Mouse (Mus musculus) spleen, adult 2 months (tissue): ENCODE measurements around the gene Evi5l. TPM values are rescaled to one million over a fixed set of nuclear protein-coding genes. Genes with fewer than 3 reads are reported as not detected.

Source experiments
- DNase-seq, 2 experiments: peaks; one replicate each; pipeline versions ENCODE4 v3.0.0 to v3.0.0-alpha.2; 2012 to 2021; ENCODE audit warnings: low spot score in 2 of 2, low read depth in 1 of 2
- H3K27ac ChIP-seq: fragments of 200-500 bp; 2 replicates; pipeline ENCODE4 v1.5.1; 2012; ENCODE audit warnings: low read length, inconsistent platforms; ENCODE audit not compliant: insufficient read depth
- H3K27me3 ChIP-seq: fragments of 200-500 bp; 2 replicates; pipeline ENCODE4 v1.6.1; 2012; ENCODE audit warnings: mild to moderate bottlenecking, moderate library complexity, low read length, inconsistent platforms; ENCODE audit not compliant: control insufficient read depth, insufficient read depth
- H3K36me3 ChIP-seq: fragments of 200-500 bp; 2 replicates; pipeline ENCODE4 v1.6.1; 2012; ENCODE audit warnings: mild to moderate bottlenecking, low read length, inconsistent platforms; ENCODE audit not compliant: control insufficient read depth, insufficient read depth
- H3K4me1 ChIP-seq: fragments of 200-500 bp; 2 replicates; pipeline ENCODE4 v1.6.1; 2011; ENCODE audit warnings: inconsistent platforms; ENCODE audit not compliant: control insufficient read depth, insufficient read depth, insufficient read length
- H3K4me3 ChIP-seq: fragments of 200-500 bp; 2 replicates; pipeline ENCODE4 v1.5.1; 2011; ENCODE audit warnings: mild to moderate bottlenecking, inconsistent platforms; ENCODE audit not compliant: insufficient read depth, insufficient read length; ENCODE audit errors: extremely low read depth
- CTCF ChIP-seq: fragments of 200-500 bp; IDR thresholded peaks from 2 replicates; pipeline ENCODE4 v1.5.1; 2011; ENCODE audit warnings: mild to moderate bottlenecking, inconsistent platforms; ENCODE audit not compliant: insufficient read depth, insufficient read length, insufficient replicate concordance; ENCODE audit errors: extremely low read depth
- POLR2A ChIP-seq: fragments of 200-500 bp; IDR thresholded peaks from 2 replicates; pipeline ENCODE4 v1.6.1; 2011; ENCODE audit warnings: low read depth, low read length, inconsistent platforms
- WGBS: fragments of 180-500 bp; shearing (Covaris S2); methylation state at CpG from one replicate; pipeline ENCODE4 v1.1.7; 2018; 5-methylcytosine and 5-hydroxymethylcytosine counted together
- polyA plus RNA-seq: library from polyadenylated mRNA; depleted of rRNA; stranded (reverse); fragments of >200 nt; gene quantifications from 2 replicates; pipeline ENCODE4 v1.2.3, GENCODE M21; 2012; rRNA removed

Evi5l gene
- polyA plus RNA-seq, 1 experiment: 12.9 TPM

- H3K27me3 ChIP-seq: no peaks in the 10 kb centered on the region
- TF ChIP-seq POLR2A (no peak), CTCF (no peak)
- 93% methylated on average over 4 of the region's 4 CpGs for WGBS
- H3K4me1 ChIP-seq: peaks cover 16% of the 10 kb centered on the region
- no peak for DNase-seq
- H3K36me3 ChIP-seq: peaks cover 10% of the 10 kb centered on the region
- no peak overlapping the region for H3K4me3 ChIP-seq
- no peak overlapping the region for H3K27ac ChIP-seq
These were observed 91.0 kb downstream of the Evi5l start for GRCm38 (mm10) chr8:4257350-4257749.

GRCm38 (mm10) chr8:4258233-4258632 is 91.9 kb downstream of the Evi5l start:
- peaks cover 13% of the 10 kb centered on the region for H3K4me1 ChIP-seq
- H3K36me3 ChIP-seq: peaks cover 12% of the 10 kb centered on the region
- no peaks in the 10 kb centered on the region for H3K27me3 ChIP-seq
- H3K4me3 ChIP-seq: peak overlapping the region; percentile 55; the same call in 1 of the 2 replicates
- 5% methylated on average over 35 of the region's 35 CpGs for WGBS
- H3K27ac ChIP-seq: no peak overlapping the region
- DNase-seq: peak in 1 of 2 experiments; percentile 69
- TF ChIP-seq CTCF: peak; percentile 80; the same call in 1 of the 2 replicates
- no peak for TF ChIP-seq POLR2A

GRCm38 (mm10) chr8:4258678-4259077 is 92.3 kb downstream of the Evi5l start:
- no peak for DNase-seq
- Histone ChIP-seq H3K27me3 (no peaks in the 10 kb centered on the region), H3K4me1 (peaks cover 12% of the 10 kb centered on the region), H3K27ac (no peak overlapping the region), H3K4me3 (peak overlapping the region; percentile 55; the same call in 1 of the 2 replicates), H3K36me3 (peaks cover 12% of the 10 kb centered on the region)
- TF ChIP-seq CTCF (no peak), POLR2A (no peak)
- WGBS: 1% methylated on average over 29 of the region's 32 CpGs

- TF ChIP-seq POLR2A: no peak
- TF ChIP-seq CTCF: no peak
- peaks cover 15% of the 10 kb centered on the region for H3K36me3 ChIP-seq
- peaks cover 11% of the 10 kb centered on the region for H3K4me1 ChIP-seq
- H3K4me3 ChIP-seq: peak within 1 kb of the TSS; percentile 55
- H3K27me3 ChIP-seq: no peaks in the 10 kb centered on the region
- no peak within 1 kb of the TSS for H3K27ac ChIP-seq
- peak; percentile 58 to 94 for DNase-seq
- WGBS: 12% methylated on average over 32 of the region's 33 CpGs
These were observed 92.9 kb downstream of the Evi5l start, which contains the start of gene Ctxn1 for GRCm38 (mm10) chr8:4259125-4259804. Gene Ctxn1 (minus strand): TSS chr8:4259274.

- H3K36me3 ChIP-seq: peaks cover 16% of the 10 kb centered on the region
- TF ChIP-seq CTCF: no peak
- TF ChIP-seq POLR2A: no peak
- no peak overlapping the region for H3K27ac ChIP-seq
- 93% methylated on average over 4 of the region's 4 CpGs for WGBS
- H3K4me1 ChIP-seq: peaks cover 11% of the 10 kb centered on the region
- H3K27me3 ChIP-seq: no peaks in the 10 kb centered on the region
- H3K4me3 ChIP-seq: no peak overlapping the region
- DNase-seq: no peak
These were observed 93.4 kb downstream of the Evi5l start for GRCm38 (mm10) chr8:4259805-4260170.

Other genes with a start within 250 kb of the Evi5l start
- gene Cd209b, start 239.7 kb upstream of the Evi5l start, polyA plus RNA-seq: 2.6 and 7.8 TPM in 2 replicates
- 0.40 and 0.53 TPM in 2 replicates for gene Cd209c, start 211.8 kb upstream of the Evi5l start, polyA plus RNA-seq
- gene Cd209f, start 60.7 kb upstream of the Evi5l start, polyA plus RNA-seq: 2.8 and 10.7 TPM in 2 replicates
- gene Cd209g, start 32.5 kb upstream of the Evi5l start, polyA plus RNA-seq: 1.1 and 4.6 TPM in 2 replicates
- 0.14 and 0.16 TPM in 2 replicates for gene Prr36, start 50.9 kb downstream of the Evi5l start, polyA plus RNA-seq
- gene Lrrc8e, start 60.3 kb downstream of the Evi5l start, polyA plus RNA-seq: 0.02 and 0.06 TPM in 2 replicates
- gene Map2k7, start 72.2 kb downstream of the Evi5l start, polyA plus RNA-seq: 24.9 and 28.7 TPM in 2 replicates
- gene Gm49320, start 72.3 kb downstream of the Evi5l start, polyA plus RNA-seq: 0.63 and 1.2 TPM in 2 replicates
- 13.9 and 25.2 TPM in 2 replicates for gene Tgfbr3l, start 81.6 kb downstream of the Evi5l start, polyA plus RNA-seq
- 19.6 and 22.9 TPM in 2 replicates for gene Snapc2, start 86.5 kb downstream of the Evi5l start, polyA plus RNA-seq
- gene Ctxn1, start 92.7 kb downstream of the Evi5l start, polyA plus RNA-seq: 4.1 and 4.4 TPM in 2 replicates
- gene Timm44, start 109.3 kb downstream of the Evi5l start, polyA plus RNA-seq: 42.1 and 42.8 TPM in 2 replicates
- 1.6 and 1.7 TPM in 2 replicates for gene Ccl25, start 158.6 kb downstream of the Evi5l start, polyA plus RNA-seq
- 19.3 and 23.2 TPM in 2 replicates for gene Elavl1, start 158.8 kb downstream of the Evi5l start, polyA plus RNA-seq